Mouse (Mus musculus) small intestine, adult 2 months (tissue): Measurements from ENCODE around the gene Cdr2l.

Experiments used
- CTCF ChIP-seq: fragments of 200-500 bp; IDR thresholded peaks from 2 replicates; pipeline ENCODE4 v1.5.1; 2012; ENCODE audit warnings: low read depth, mild to moderate bottlenecking, control low read depth, inconsistent platforms, low read length, moderate library complexity, mixed read lengths; ENCODE audit not compliant: insufficient replicate concordance, insufficient read length; ENCODE audit errors: extremely low read depth
- POLR2A ChIP-seq: fragments of 200-500 bp; IDR thresholded peaks from 2 replicates; pipeline ENCODE4 v1.6.1; 2012; ENCODE audit warnings: low read depth, mild to moderate bottlenecking, control low read depth, inconsistent platforms, low read length, moderate library complexity

- TF ChIP-seq CTCF, result no peak
- no peak for TF ChIP-seq POLR2A
Measured at GRCm38 (mm10) chr11:115377254-115377653, 4.5 kb upstream of the Cdr2l start.
